Mouse (Mus musculus) adrenal gland, postnatal 36 days (tissue): ENCODE data around the gene Gm45717. TPM values are rescaled to one million over a fixed set of nuclear protein-coding genes. Genes with fewer than 3 reads are reported as not detected.
"Not testable (repeated sequence)": the region's sequence is repeated elsewhere in the genome, so short reads cannot be mapped to it uniquely, and the experiment has no call there.

Experiments
- DNase-seq, 2 experiments: peaks; one replicate each; pipeline ENCODE4 v3.0.0; 2021; ENCODE audit warnings: mixed read lengths in 1 of 2
- total RNA-seq, 2 experiments: library from RNA; stranded (reverse); gene quantifications; 2 replicates each; pipeline ENCODE4 v1.2.3; 2021

Gene Gm45717
- total RNA-seq, 2 experiments from 2014 or later = not detected

- DNase-seq = not testable (repeated sequence)
Measured at GRCm38 (mm10) chr7:140968710-140969109, 13.0 kb upstream of the Gm45717 start.

- DNase-seq = no peak
Measured at GRCm38 (mm10) chr7:140967862-140968591, 12.3 kb upstream of the Gm45717 start.

- DNase-seq = no peak
Measured at GRCm38 (mm10) chr7:140966921-140967320, 11.2 kb upstream of the Gm45717 start, which contains the start of gene Ifitm1. TSS of gene Ifitm1 (plus strand) at chr7:140967221.

GRCm38 (mm10) chr7:140962733-140963132 is 7.0 kb upstream of the Gm45717 start:
- DNase-seq = no peak

- DNase-seq = no peak
Measured at GRCm38 (mm10) chr7:140961416-140961815, 5.7 kb upstream of the Gm45717 start.

GRCm38 (mm10) chr7:140960026-140960425 is 4.3 kb upstream of the Gm45717 start:
- DNase-seq = no peak

- DNase-seq = peak; percentile 46 to 68
Measured at GRCm38 (mm10) chr7:140959181-140959901, 3.6 kb upstream of the Gm45717 start.

GRCm38 (mm10) chr7:140956556-140956869 is 776 bp upstream of the Gm45717 start:
- no peak for DNase-seq

- peak in 1 of 2 experiments; percentile 43 for DNase-seq
Measured at GRCm38 (mm10) chr7:140955342-140955741, 395 bp downstream of the Gm45717 start.

GRCm38 (mm10) chr7:140954733-140955071 is 1.0 kb downstream of the Gm45717 start:
- DNase-seq = peak in 1 of 2 experiments; percentile 57

- DNase-seq = no peak
Measured at GRCm38 (mm10) chr7:140953800-140954732, 1.7 kb downstream of the Gm45717 start.

GRCm38 (mm10) chr7:140953133-140953532 is 2.6 kb downstream of the Gm45717 start:
- no peak for DNase-seq

- no peak for DNase-seq
Measured at GRCm38 (mm10) chr7:140952441-140952840, 3.3 kb downstream of the Gm45717 start.

GRCm38 (mm10) chr7:140951765-140952164 is 4.0 kb downstream of the Gm45717 start:
- no peak for DNase-seq

GRCm38 (mm10) chr7:140951051-140951450 is 4.7 kb downstream of the Gm45717 start:
- DNase-seq = peak; percentile 40 to 48

- DNase-seq = peak; percentile 67 to 72
Measured at GRCm38 (mm10) chr7:140949824-140950530, 5.8 kb downstream of the Gm45717 start, which contains the start of gene Ifitm5. TSS of gene Ifitm5 (minus strand) at chr7:140950291.

GRCm38 (mm10) chr7:140949255-140949654 is 6.5 kb downstream of the Gm45717 start:
- no peak for DNase-seq

- DNase-seq = peak; percentile 79 to 80
Measured at GRCm38 (mm10) chr7:140948161-140948560, 7.6 kb downstream of the Gm45717 start.

- DNase-seq = no peak
Measured at GRCm38 (mm10) chr7:140946980-140947379, 8.8 kb downstream of the Gm45717 start.

GRCm38 (mm10) chr7:140946311-140946710 is 9.4 kb downstream of the Gm45717 start:
- no peak for DNase-seq

- no peak for DNase-seq
Measured at GRCm38 (mm10) chr7:140945247-140945646, 10.5 kb downstream of the Gm45717 start.

GRCm38 (mm10) chr7:140944236-140944635 is 11.5 kb downstream of the Gm45717 start:
- DNase-seq = no peak
